Mouse (Mus musculus): ENCODE measurements at regions not wholly inside any gene's neighbourhood (a gene's known extent, or its start where the extent isn't known, plus 50 kb on each side); places are given as distances from the start of the nearest gene placed in this dataset.

DNA sequence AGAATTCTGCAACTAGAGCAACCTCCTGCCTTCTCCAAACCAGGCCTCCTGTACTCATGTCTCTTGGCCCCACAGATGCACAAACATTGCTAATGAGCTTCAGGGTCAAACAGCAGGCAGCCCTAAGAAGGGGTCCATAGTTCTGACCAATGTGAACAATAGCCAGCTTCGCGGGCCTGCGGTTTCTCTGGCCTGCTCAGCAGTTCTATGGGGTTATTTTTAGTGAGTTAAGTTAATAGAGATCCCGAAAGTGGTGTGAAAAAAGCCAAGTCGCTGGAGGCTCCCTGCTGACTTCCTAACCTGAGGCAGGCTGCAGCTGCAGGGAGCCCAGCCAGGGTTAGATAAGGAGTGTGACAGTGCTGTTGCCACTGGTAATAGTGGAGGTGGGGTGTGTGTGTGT lies 106.6 kb downstream of the Pdcd6ip start:
- H3K4me2 ChIP-seq (replicated peaks; ENCODE audit: low read depth, low read length), result no peak overlapping the region
- no peak for DNase-seq (ENCODE audit: low spot score)
- H3K4me1 ChIP-seq (replicated peaks; ENCODE audit: control insufficient read depth, insufficient read depth, low read length), result no peaks in the 10 kb centered on the region
- 8% methylated on average over 5 of the region's 5 CpGs for WGBS
- no peaks in the 10 kb centered on the region for H3K36me3 ChIP-seq (ENCODE audit: control insufficient read depth, insufficient read depth, low read length)
- no peak overlapping the region for H3K9ac ChIP-seq (ENCODE audit: low read depth, low read length)
- no peak for ATAC-seq (ENCODE audit: low FRiP score)
- no peak overlapping the region for H3K27ac ChIP-seq (ENCODE audit: low read depth, low read length)
- H3K9me3 ChIP-seq (ENCODE audit: control insufficient read depth, low read length), result no peaks in the 10 kb centered on the region
- no peaks in the 10 kb centered on the region for H3K27me3 ChIP-seq (ENCODE audit: control insufficient read depth, insufficient read depth, low read length)
- no peak overlapping the region for H3K4me3 ChIP-seq (ENCODE audit: low read depth, low read length)

DNA sequence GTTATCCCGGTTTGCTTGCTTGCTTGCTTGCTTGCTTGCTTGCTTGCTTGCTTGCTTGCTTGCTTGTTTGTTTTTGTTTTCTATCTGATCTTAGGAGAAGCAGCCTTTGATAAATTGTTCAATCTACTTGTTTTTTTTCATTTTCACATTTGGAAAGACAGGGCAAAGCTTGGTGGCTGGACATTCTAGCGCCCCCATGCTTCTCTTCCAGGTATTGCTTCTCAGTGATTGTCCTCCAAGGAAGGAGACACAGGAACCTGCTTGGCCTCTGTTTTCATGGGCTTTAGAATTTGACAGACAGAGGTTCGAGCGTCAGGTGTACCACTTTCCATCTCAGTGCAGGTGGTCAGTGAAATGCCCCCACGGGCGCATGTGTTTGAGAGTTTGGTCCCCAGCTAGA lies 120.8 kb downstream of the Pdcd6ip start:
- ATAC-seq (ENCODE audit: low FRiP score), result no peak
- 71% methylated on average over 6 of the region's 6 CpGs for WGBS
- Histone ChIP-seq H3K36me3 (ENCODE audit: control insufficient read depth, insufficient read depth, low read length) (no peaks in the 10 kb centered on the region), H3K4me2 (replicated peaks; ENCODE audit: low read depth, low read length) (no peak overlapping the region), H3K4me3 (ENCODE audit: low read depth, low read length) (no peak overlapping the region), H3K4me1 (replicated peaks; ENCODE audit: control insufficient read depth, insufficient read depth, low read length) (no peaks in the 10 kb centered on the region), H3K9me3 (ENCODE audit: control insufficient read depth, low read length) (no peaks in the 10 kb centered on the region), H3K9ac (ENCODE audit: low read depth, low read length) (no peak overlapping the region), H3K27ac (ENCODE audit: low read depth, low read length) (no peak overlapping the region), H3K27me3 (ENCODE audit: control insufficient read depth, insufficient read depth, low read length) (no peaks in the 10 kb centered on the region)
- DNase-seq (ENCODE audit: low spot score), result no peak

DNA sequence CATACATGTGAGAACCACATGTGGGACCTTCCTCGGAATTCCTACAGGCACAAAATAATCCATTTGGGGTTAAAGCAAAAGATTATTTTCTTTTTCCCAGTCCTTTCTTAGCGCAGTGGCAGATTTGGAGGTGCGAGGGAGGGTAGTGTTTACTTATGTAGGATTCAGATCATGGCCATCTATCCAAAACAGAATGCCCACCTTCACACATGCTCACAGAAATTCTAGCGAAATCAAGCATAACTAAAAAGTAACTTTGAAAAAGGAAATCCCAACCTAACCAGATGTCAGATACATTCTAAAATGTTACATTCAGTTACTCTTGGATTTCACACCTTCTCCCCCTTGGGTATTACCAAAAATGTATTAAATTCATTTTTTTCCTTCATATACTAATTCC lies 121.6 kb downstream of the Pdcd6ip start:
- Histone ChIP-seq H3K4me2 (replicated peaks; ENCODE audit: low read depth, low read length) (no peak overlapping the region), H3K4me3 (ENCODE audit: low read depth, low read length) (no peak overlapping the region), H3K9ac (ENCODE audit: low read depth, low read length) (no peak overlapping the region), H3K36me3 (ENCODE audit: control insufficient read depth, insufficient read depth, low read length) (no peaks in the 10 kb centered on the region), H3K27me3 (ENCODE audit: control insufficient read depth, insufficient read depth, low read length) (no peaks in the 10 kb centered on the region), H3K27ac (ENCODE audit: low read depth, low read length) (no peak overlapping the region), H3K4me1 (replicated peaks; ENCODE audit: control insufficient read depth, insufficient read depth, low read length) (no peaks in the 10 kb centered on the region), H3K9me3 (ENCODE audit: control insufficient read depth, low read length) (no peaks in the 10 kb centered on the region)
- ATAC-seq (ENCODE audit: low FRiP score), result no peak
- DNase-seq (ENCODE audit: low spot score), result no peak
- WGBS, result 96% methylated on average over 4 of the region's 4 CpGs

DNA sequence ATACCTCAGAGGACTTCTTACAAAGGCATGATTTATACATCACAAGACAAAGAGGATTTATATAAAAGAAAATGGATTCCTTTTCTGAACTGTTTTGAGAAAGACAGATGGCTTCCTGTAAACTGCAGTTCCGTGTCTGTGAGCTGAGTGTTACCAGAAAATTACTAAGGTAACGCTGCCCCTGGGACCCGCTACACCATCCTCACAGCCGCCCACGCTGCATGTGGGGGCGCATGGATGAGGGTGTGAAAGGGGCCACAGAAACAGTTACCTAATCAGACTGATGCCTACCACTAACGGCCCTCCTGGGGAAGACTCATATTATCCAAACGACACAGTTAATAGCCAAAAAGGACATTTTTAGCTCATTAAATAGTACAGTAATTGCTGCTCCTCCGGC lies 129.8 kb downstream of the Pdcd6ip start:
- Histone ChIP-seq H3K9ac (ENCODE audit: low read depth, low read length) (no peak overlapping the region), H3K4me2 (replicated peaks; ENCODE audit: low read depth, low read length) (no peak overlapping the region), H3K4me1 (replicated peaks; ENCODE audit: control insufficient read depth, insufficient read depth, low read length) (no peaks in the 10 kb centered on the region), H3K27ac (ENCODE audit: low read depth, low read length) (no peak overlapping the region), H3K36me3 (ENCODE audit: control insufficient read depth, insufficient read depth, low read length) (no peaks in the 10 kb centered on the region), H3K4me3 (ENCODE audit: low read depth, low read length) (no peak overlapping the region), H3K27me3 (ENCODE audit: control insufficient read depth, insufficient read depth, low read length) (no peaks in the 10 kb centered on the region), H3K9me3 (ENCODE audit: control insufficient read depth, low read length) (no peaks in the 10 kb centered on the region)
- DNase-seq (ENCODE audit: low spot score) (no peak), ATAC-seq (ENCODE audit: low FRiP score) (no peak)
- 77% methylated on average over 9 of the region's 9 CpGs for WGBS

- H3K4me3 ChIP-seq (ENCODE audit: low read depth, low read length), result no peak overlapping the region
- no peak overlapping the region for H3K9ac ChIP-seq (ENCODE audit: low read depth, low read length)
- DNase-seq (ENCODE audit: low spot score), result no peak
- no peaks in the 10 kb centered on the region for H3K4me1 ChIP-seq (replicated peaks; ENCODE audit: control insufficient read depth, insufficient read depth, low read length)
- no peaks in the 10 kb centered on the region for H3K27me3 ChIP-seq (ENCODE audit: control insufficient read depth, insufficient read depth, low read length)
- no peak overlapping the region for H3K27ac ChIP-seq (ENCODE audit: low read depth, low read length)
- ATAC-seq (ENCODE audit: low FRiP score), result no peak
- WGBS, result 85% methylated on average over 1 of the region's 1 CpGs
- H3K4me2 ChIP-seq (replicated peaks; ENCODE audit: low read depth, low read length), result no peak overlapping the region
- no peaks in the 10 kb centered on the region for H3K36me3 ChIP-seq (ENCODE audit: control insufficient read depth, insufficient read depth, low read length)
- no peaks in the 10 kb centered on the region for H3K9me3 ChIP-seq (ENCODE audit: control insufficient read depth, low read length)
Measured at GRCm38 (mm10) chr9:113568849-113569248, 139.2 kb downstream of the Pdcd6ip start.

- Histone ChIP-seq H3K4me2 (replicated peaks; ENCODE audit: low read depth, low read length) (no peak overlapping the region), H3K4me3 (ENCODE audit: low read depth, low read length) (no peak overlapping the region), H3K27ac (ENCODE audit: low read depth, low read length) (no peak overlapping the region), H3K9ac (ENCODE audit: low read depth, low read length) (no peak overlapping the region), H3K9me3 (ENCODE audit: control insufficient read depth, low read length) (no peaks in the 10 kb centered on the region), H3K27me3 (ENCODE audit: control insufficient read depth, insufficient read depth, low read length) (no peaks in the 10 kb centered on the region), H3K36me3 (ENCODE audit: control insufficient read depth, insufficient read depth, low read length) (no peaks in the 10 kb centered on the region), H3K4me1 (replicated peaks; ENCODE audit: control insufficient read depth, insufficient read depth, low read length) (no peaks in the 10 kb centered on the region)
- ATAC-seq (ENCODE audit: low FRiP score) (no peak), DNase-seq (ENCODE audit: low spot score) (no peak)
- 76% methylated on average over 1 of the region's 1 CpGs for WGBS
Measured at GRCm38 (mm10) chr9:113567705-113568104, 140.4 kb downstream of the Pdcd6ip start.

GRCm38 (mm10) chr9:113566620-113567019 lies 141.4 kb downstream of the Pdcd6ip start:
- Histone ChIP-seq H3K9ac (ENCODE audit: low read depth, low read length) (no peak overlapping the region), H3K4me2 (replicated peaks; ENCODE audit: low read depth, low read length) (no peak overlapping the region), H3K4me1 (replicated peaks; ENCODE audit: control insufficient read depth, insufficient read depth, low read length) (no peaks in the 10 kb centered on the region), H3K27ac (ENCODE audit: low read depth, low read length) (no peak overlapping the region), H3K4me3 (ENCODE audit: low read depth, low read length) (no peak overlapping the region), H3K36me3 (ENCODE audit: control insufficient read depth, insufficient read depth, low read length) (no peaks in the 10 kb centered on the region), H3K9me3 (ENCODE audit: control insufficient read depth, low read length) (no peaks in the 10 kb centered on the region), H3K27me3 (ENCODE audit: control insufficient read depth, insufficient read depth, low read length) (no peaks in the 10 kb centered on the region)
- 90% methylated on average over 3 of the region's 3 CpGs for WGBS
- no peak for DNase-seq (ENCODE audit: low spot score)
- ATAC-seq (ENCODE audit: low FRiP score), result no peak

GRCm38 (mm10) chr9:113553911-113554310 lies 154.1 kb downstream of the Pdcd6ip start:
- Histone ChIP-seq H3K27ac (ENCODE audit: low read depth, low read length) (no peak overlapping the region), H3K9ac (ENCODE audit: low read depth, low read length) (no peak overlapping the region), H3K27me3 (ENCODE audit: control insufficient read depth, insufficient read depth, low read length) (no peaks in the 10 kb centered on the region), H3K4me2 (replicated peaks; ENCODE audit: low read depth, low read length) (no peak overlapping the region), H3K4me3 (ENCODE audit: low read depth, low read length) (no peak overlapping the region), H3K9me3 (ENCODE audit: control insufficient read depth, low read length) (no peaks in the 10 kb centered on the region), H3K36me3 (ENCODE audit: control insufficient read depth, insufficient read depth, low read length) (no peaks in the 10 kb centered on the region), H3K4me1 (replicated peaks; ENCODE audit: control insufficient read depth, insufficient read depth, low read length) (no peaks in the 10 kb centered on the region)
- no peak for ATAC-seq (ENCODE audit: low FRiP score)
- no peak for DNase-seq (ENCODE audit: low spot score)
- 92% methylated on average over 12 of the region's 12 CpGs for WGBS

DNA sequence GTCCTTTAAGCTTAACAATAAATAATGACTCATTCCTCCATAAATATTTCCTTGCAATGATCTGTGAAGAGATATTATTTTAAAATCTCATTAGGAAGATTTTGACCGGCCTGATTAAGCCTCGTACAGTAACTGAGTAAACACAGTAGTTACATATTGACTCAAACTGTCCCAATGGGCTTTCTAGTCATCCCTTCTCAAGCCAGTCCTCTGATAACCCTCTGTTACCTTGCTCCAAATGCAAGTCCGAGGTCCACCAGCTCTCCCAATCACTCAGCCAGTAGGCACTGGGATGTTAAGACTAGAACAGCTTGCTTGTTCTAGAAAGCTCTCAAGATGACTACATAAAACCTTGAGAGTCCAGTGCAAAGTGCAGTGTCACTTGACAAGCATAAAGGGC lies 160.6 kb downstream of the Pdcd6ip start:
- no peaks in the 10 kb centered on the region for H3K4me1 ChIP-seq (replicated peaks; ENCODE audit: control insufficient read depth, insufficient read depth, low read length)
- no peaks in the 10 kb centered on the region for H3K27me3 ChIP-seq (ENCODE audit: control insufficient read depth, insufficient read depth, low read length)
- DNase-seq (ENCODE audit: low spot score) (no peak), ATAC-seq (ENCODE audit: low FRiP score) (no peak)
- H3K4me3 ChIP-seq (ENCODE audit: low read depth, low read length), result no peak overlapping the region
- no peaks in the 10 kb centered on the region for H3K9me3 ChIP-seq (ENCODE audit: control insufficient read depth, low read length)
- H3K4me2 ChIP-seq (replicated peaks; ENCODE audit: low read depth, low read length), result no peak overlapping the region
- no peaks in the 10 kb centered on the region for H3K36me3 ChIP-seq (ENCODE audit: control insufficient read depth, insufficient read depth, low read length)
- no peak overlapping the region for H3K9ac ChIP-seq (ENCODE audit: low read depth, low read length)
- H3K27ac ChIP-seq (ENCODE audit: low read depth, low read length), result no peak overlapping the region
- 77% methylated on average over 3 of the region's 3 CpGs for WGBS

All from hindbrain, embryonic 11.5 days (tissue).